Mouse (Mus musculus) spleen, adult 2 months (tissue): ENCODE results near the gene Gm9857. TPM values are rescaled to one million over a fixed set of nuclear protein-coding genes. Genes with fewer than 3 reads are reported as not detected.

Source experiments
- DNase-seq, 2 experiments: peaks; one replicate each; pipeline versions ENCODE4 v3.0.0 to v3.0.0-alpha.2; 2012 to 2021; ENCODE audit warnings: low spot score in 2 of 2, low read depth in 1 of 2
- H3K27ac ChIP-seq: fragments of 200-500 bp; 2 replicates; pipeline ENCODE4 v1.5.1; 2012; ENCODE audit warnings: low read length, inconsistent platforms; ENCODE audit not compliant: insufficient read depth
- H3K27me3 ChIP-seq: fragments of 200-500 bp; 2 replicates; pipeline ENCODE4 v1.6.1; 2012; ENCODE audit warnings: mild to moderate bottlenecking, moderate library complexity, low read length, inconsistent platforms; ENCODE audit not compliant: control insufficient read depth, insufficient read depth
- H3K36me3 ChIP-seq: fragments of 200-500 bp; 2 replicates; pipeline ENCODE4 v1.6.1; 2012; ENCODE audit warnings: mild to moderate bottlenecking, low read length, inconsistent platforms; ENCODE audit not compliant: control insufficient read depth, insufficient read depth
- H3K4me1 ChIP-seq: fragments of 200-500 bp; 2 replicates; pipeline ENCODE4 v1.6.1; 2011; ENCODE audit warnings: inconsistent platforms; ENCODE audit not compliant: control insufficient read depth, insufficient read depth, insufficient read length
- H3K4me3 ChIP-seq: fragments of 200-500 bp; 2 replicates; pipeline ENCODE4 v1.5.1; 2011; ENCODE audit warnings: mild to moderate bottlenecking, inconsistent platforms; ENCODE audit not compliant: insufficient read depth, insufficient read length; ENCODE audit errors: extremely low read depth
- CTCF ChIP-seq: fragments of 200-500 bp; IDR thresholded peaks from 2 replicates; pipeline ENCODE4 v1.5.1; 2011; ENCODE audit warnings: mild to moderate bottlenecking, inconsistent platforms; ENCODE audit not compliant: insufficient read depth, insufficient read length, insufficient replicate concordance; ENCODE audit errors: extremely low read depth
- POLR2A ChIP-seq: fragments of 200-500 bp; IDR thresholded peaks from 2 replicates; pipeline ENCODE4 v1.6.1; 2011; ENCODE audit warnings: low read depth, low read length, inconsistent platforms
- WGBS: fragments of 180-500 bp; shearing (Covaris S2); methylation state at CpG from one replicate; pipeline ENCODE4 v1.1.7; 2018; 5-methylcytosine and 5-hydroxymethylcytosine counted together
- polyA plus RNA-seq: library from polyadenylated mRNA; depleted of rRNA; stranded (reverse); fragments of >200 nt; gene quantifications from 2 replicates; pipeline ENCODE4 v1.2.3, GENCODE M21; 2012

The Gm9857 gene
- polyA plus RNA-seq, 1 experiment = not detected

- H3K4me3 ChIP-seq = no peak overlapping the region
- H3K36me3 ChIP-seq = peaks cover 8% of the 10 kb centered on the region; the same call in 1 of the 2 replicates
- no peak for DNase-seq
- no peaks in the 10 kb centered on the region for H3K4me1 ChIP-seq
- no peaks in the 10 kb centered on the region for H3K27me3 ChIP-seq
- no peak overlapping the region for H3K27ac ChIP-seq
- TF ChIP-seq POLR2A = no peak
- TF ChIP-seq CTCF = no peak
- 81% methylated on average over 15 of the region's 15 CpGs for WGBS
Measured at GRCm38 (mm10) chr3:108974920-108975485, 34.8 kb upstream of the Gm9857 start.

GRCm38 (mm10) chr3:108973980-108974660, 33.9 kb upstream of the Gm9857 start:
- Histone ChIP-seq H3K27ac (no peak overlapping the region), H3K4me3 (no peak overlapping the region), H3K27me3 (no peaks in the 10 kb centered on the region), H3K36me3 (peaks cover 6% of the 10 kb centered on the region; the same call in 1 of the 2 replicates), H3K4me1 (no peaks in the 10 kb centered on the region)
- no peak for DNase-seq
- WGBS = 87% methylated on average over 13 of the region's 13 CpGs
- TF ChIP-seq CTCF (no peak), POLR2A (no peak)

GRCm38 (mm10) chr3:108966051-108966450, 25.8 kb upstream of the Gm9857 start:
- Histone ChIP-seq H3K4me3 (no peak overlapping the region), H3K27me3 (no peaks in the 10 kb centered on the region), H3K4me1 (no peaks in the 10 kb centered on the region), H3K27ac (no peak overlapping the region), H3K36me3 (0 out of 2 replicates have a peak, but pooled peaks cover 1% of the 10 kb centered on the region)
- DNase-seq = no peak
- WGBS = 84% methylated on average over 3 of the region's 3 CpGs
- TF ChIP-seq CTCF = no peak
- no peak for TF ChIP-seq POLR2A

- Histone ChIP-seq H3K4me1 (no peaks in the 10 kb centered on the region), H3K36me3 (no peaks in the 10 kb centered on the region), H3K27me3 (no peaks in the 10 kb centered on the region), H3K27ac (no peak overlapping the region), H3K4me3 (no peak overlapping the region)
- 93% methylated on average over 7 of the region's 7 CpGs for WGBS
- DNase-seq = no peak
- no peak for TF ChIP-seq POLR2A
Measured at GRCm38 (mm10) chr3:108964361-108965044, 24.3 kb upstream of the Gm9857 start.

- no peak for TF ChIP-seq CTCF
- no peak for TF ChIP-seq POLR2A
- Histone ChIP-seq H3K36me3 (no peaks in the 10 kb centered on the region), H3K27ac (no peak overlapping the region), H3K4me1 (no peaks in the 10 kb centered on the region), H3K4me3 (no peak overlapping the region), H3K27me3 (no peaks in the 10 kb centered on the region)
- 51% methylated on average over 3 of the region's 3 CpGs for WGBS
- no peak for DNase-seq
Measured at GRCm38 (mm10) chr3:108963776-108964175, 23.5 kb upstream of the Gm9857 start.

- TF ChIP-seq POLR2A (no peak), CTCF (no peak)
- Histone ChIP-seq H3K4me1 (no peaks in the 10 kb centered on the region), H3K4me3 (no peak overlapping the region), H3K36me3 (no peaks in the 10 kb centered on the region), H3K27me3 (no peaks in the 10 kb centered on the region), H3K27ac (no peak overlapping the region)
- no peak for DNase-seq
- WGBS = 75% methylated on average over 3 of the region's 3 CpGs
Measured at GRCm38 (mm10) chr3:108963278-108963677, 23.0 kb upstream of the Gm9857 start.

- DNase-seq = no peak
- TF ChIP-seq CTCF = no peak
- H3K4me3 ChIP-seq = no peak overlapping the region
Measured at GRCm38 (mm10) chr3:108961655-108962054, 21.4 kb upstream of the Gm9857 start.

More at GRCm38 (mm10) chr3:108961655-108962054, 21.4 kb upstream of the Gm9857 start:
- Histone ChIP-seq H3K4me1 (no peaks in the 10 kb centered on the region), H3K27ac (no peak overlapping the region), H3K36me3 (no peaks in the 10 kb centered on the region), H3K27me3 (no peaks in the 10 kb centered on the region)
- WGBS = 30% methylated on average over 6 of the region's 6 CpGs
